18 mouse cellular contexts compared by ENCODE assay signal in genomic region chr5:135034593-135034992, GRCm38 (mm10). TPM values are rescaled to one million over a fixed set of nuclear protein-coding genes. Genes with fewer than 3 reads are reported as not detected.
A peak's percentile ranks its signal among the peaks of the same experiment; 100 is the strongest.
DNase-seq lines count a peak whose midpoint lies in the region; ATAC-seq and TF ChIP-seq lines count a peak whose summit lies in the region.
"Had no signal": no experiment of that assay in that cellular context is flagged by ENCODE, and none has a peak within 500 bp of the region (broad histone marks: within the 10 kb centered on the region; RNA-seq: fewer than 3 reads in every experiment).

No protein-coding gene starts in this region.

- ATAC-seq in intestine, postnatal 0 days, result no peak
- no peak for ATAC-seq in intestine, embryonic 16.5 days
- no peak for ATAC-seq in midbrain, postnatal 0 days (ENCODE audit: low FRiP score)

- H3K27ac ChIP-seq in intestine, postnatal 0 days (ENCODE audit: low read depth, low read length), result no peak overlapping the region; the same call in 1 of the 2 replicates
- H3K27ac ChIP-seq in intestine, embryonic 16.5 days (ENCODE audit: low read length), result no peak overlapping the region
- H3K27ac ChIP-seq in midbrain, postnatal 0 days (ENCODE audit: low read depth, low read length), result no peak overlapping the region
- H3K27ac ChIP-seq in midbrain, embryonic 10.5 days (replicated peaks), result no peak overlapping the region
- no peak overlapping the region for H3K27ac ChIP-seq in cortical plate, adult 2 months (ENCODE audit: insufficient read depth, low read length)
- H3K27ac ChIP-seq: hindbrain, embryonic 15.5 days; kidney, embryonic 15.5 days; limb, embryonic 10.5 days; stomach, embryonic 15.5 days had no signal

- H3K36me3 ChIP-seq in intestine, postnatal 0 days (ENCODE audit: control insufficient read depth, insufficient read depth), result peaks cover 13% of the 10 kb centered on the region
- no peaks in the 10 kb centered on the region for H3K36me3 ChIP-seq in intestine, embryonic 16.5 days (ENCODE audit: control insufficient read depth, insufficient read depth, low read length)
- peaks cover 13% of the 10 kb centered on the region for H3K36me3 ChIP-seq in midbrain, postnatal 0 days (ENCODE audit: insufficient read depth, low read length)
- H3K36me3 ChIP-seq in midbrain, embryonic 10.5 days, result peaks cover 15% of the 10 kb centered on the region
- H3K36me3 ChIP-seq: hindbrain, embryonic 15.5 days had no signal

- no peak for TF ChIP-seq POLR2A in cortical plate, adult 2 months (IDR thresholded peaks at IDR 0.05; ENCODE audit: extremely low read depth, insufficient read depth, low read length)

- WGBS in intestine, postnatal 0 days, result 97% methylated on average over 2 of the region's 2 CpGs
- WGBS in intestine, embryonic 16.5 days, result 98% methylated on average over 2 of the region's 2 CpGs
- WGBS in midbrain, postnatal 0 days, result 95% methylated on average over 2 of the region's 2 CpGs
- WGBS in midbrain, embryonic 10.5 days, result 97% methylated on average over 2 of the region's 2 CpGs

- H3K27me3 ChIP-seq in intestine, postnatal 0 days (replicated peaks; ENCODE audit: control insufficient read depth, insufficient read depth, low read length), result no peaks in the 10 kb centered on the region
- no peaks in the 10 kb centered on the region for H3K27me3 ChIP-seq in intestine, embryonic 16.5 days (replicated peaks; ENCODE audit: control insufficient read depth, insufficient read depth, low read length)
- H3K27me3 ChIP-seq in midbrain, postnatal 0 days (ENCODE audit: insufficient read depth, low read length), result no peaks in the 10 kb centered on the region
- no peaks in the 10 kb centered on the region for H3K27me3 ChIP-seq in midbrain, embryonic 10.5 days (ENCODE audit: low read depth, poor library complexity, severe bottlenecking)
- H3K27me3 ChIP-seq: hindbrain, embryonic 15.5 days; kidney, embryonic 15.5 days; stomach, embryonic 15.5 days had no signal

- no peak overlapping the region for H3K9ac ChIP-seq in intestine, postnatal 0 days (ENCODE audit: low read depth, low read length)
- no peak overlapping the region for H3K9ac ChIP-seq in intestine, embryonic 16.5 days (ENCODE audit: low read depth, low read length)
- H3K9ac ChIP-seq in midbrain, postnatal 0 days (replicated peaks; ENCODE audit: low read length, poor library complexity, severe bottlenecking), result no peak overlapping the region
- H3K9ac ChIP-seq: hindbrain, embryonic 15.5 days; kidney, embryonic 15.5 days; stomach, embryonic 15.5 days had no signal

- TF ChIP-seq CTCF in intestine, postnatal 0 days (IDR thresholded peaks at IDR 0.05; ENCODE audit: low read depth), result peak; percentile 46
- TF ChIP-seq CTCF in midbrain, postnatal 0 days (IDR thresholded peaks at IDR 0.05), result peak; percentile 37; the same call in 1 of the 2 replicates
- TF ChIP-seq CTCF in cortical plate, adult 2 months (IDR thresholded peaks at IDR 0.05; ENCODE audit: extremely low read depth, insufficient read depth, low read length), result 0 out of 2 replicates have a peak, but pooled peaks have one; percentile 3

- H3K4me3 ChIP-seq in intestine, postnatal 0 days (ENCODE audit: low read depth, low read length), result no peak overlapping the region
- H3K4me3 ChIP-seq in intestine, embryonic 16.5 days (ENCODE audit: low read length), result no peak overlapping the region
- no peak overlapping the region for H3K4me3 ChIP-seq in midbrain, postnatal 0 days (ENCODE audit: low read depth, low read length)
- no peak overlapping the region for H3K4me3 ChIP-seq in midbrain, embryonic 10.5 days
- no peak overlapping the region for H3K4me3 ChIP-seq in cortical plate, adult 2 months (ENCODE audit: insufficient read depth, low read length)
- H3K4me3 ChIP-seq: hindbrain, embryonic 15.5 days; kidney, embryonic 15.5 days; limb, embryonic 10.5 days; megakaryocyte, embryonic 14.5 days; stomach, embryonic 15.5 days had no signal

- no peak overlapping the region for H3K4me2 ChIP-seq in intestine, postnatal 0 days (replicated peaks; ENCODE audit: low read depth)
- H3K4me2 ChIP-seq in intestine, embryonic 16.5 days (ENCODE audit: low read depth, low read length), result no peak overlapping the region
- no peak overlapping the region for H3K4me2 ChIP-seq in midbrain, postnatal 0 days (ENCODE audit: low read depth, low read length, poor library complexity, severe bottlenecking)
- H3K4me2 ChIP-seq: hindbrain, embryonic 15.5 days; kidney, embryonic 15.5 days; stomach, embryonic 15.5 days had no signal

- no peaks in the 10 kb centered on the region for H3K4me1 ChIP-seq in intestine, postnatal 0 days (replicated peaks; ENCODE audit: control insufficient read depth, insufficient read depth, low read length)
- peaks cover under 1% of the 10 kb centered on the region for H3K4me1 ChIP-seq in intestine, embryonic 16.5 days (ENCODE audit: control insufficient read depth, insufficient read depth, low read length)
- no peaks in the 10 kb centered on the region for H3K4me1 ChIP-seq in midbrain, postnatal 0 days (ENCODE audit: insufficient read depth, low read length)
- no peaks in the 10 kb centered on the region for H3K4me1 ChIP-seq in midbrain, embryonic 10.5 days
- peaks cover 10% of the 10 kb centered on the region for H3K4me1 ChIP-seq in cortical plate, adult 2 months (ENCODE audit: control insufficient read depth, insufficient read depth, low read length)
- H3K4me1 ChIP-seq: stomach, embryonic 15.5 days had no signal

- DNase-seq in midbrain, postnatal 0 days (ENCODE audit: low spot score), result no peak
- DNase-seq in midbrain, embryonic 10.5 days (ENCODE audit: low spot score), result no peak
- DNase-seq in yolk sac, embryonic 10.5 days (ENCODE audit: low spot score), result no peak
- DNase-seq in layer of hippocampus, postnatal 14 days (ENCODE audit: low spot score in 2 of 2), result no peak
- DNase-seq: adrenal gland, adult 2 months; cerebellum, postnatal 10 days; heart, postnatal 10 days; lung, adult 2 months had no signal

- H3K9me3 ChIP-seq in intestine, postnatal 0 days (ENCODE audit: control insufficient read depth), result no peaks in the 10 kb centered on the region
- H3K9me3 ChIP-seq in intestine, embryonic 16.5 days (ENCODE audit: control insufficient read depth, low read length), result no peaks in the 10 kb centered on the region; the same call in 1 of the 2 replicates
- H3K9me3 ChIP-seq in midbrain, postnatal 0 days (ENCODE audit: low read length), result no peaks in the 10 kb centered on the region
- peaks cover 12% of the 10 kb centered on the region; the same call in 1 of the 2 replicates for H3K9me3 ChIP-seq in midbrain, embryonic 10.5 days (replicated peaks)
- H3K9me3 ChIP-seq: hindbrain, embryonic 15.5 days; kidney, embryonic 15.5 days; limb, embryonic 10.5 days; stomach, embryonic 15.5 days had no signal

RNA-seq across cellular contexts. Expression of gene Stx1a, which starts 11.3 kb away (rescaled TPM):
- 5.6 and 6.5 TPM in 2 replicates for polyA plus RNA-seq in intestine, postnatal 0 days (2015; fragmentation: Nextera tagmentation; extraction: Ambion mirVana)
- polyA plus RNA-seq in intestine, embryonic 16.5 days (2015; fragmentation: Nextera tagmentation; extraction: Ambion mirVana), result 11.9 and 13.4 TPM in 2 replicates
- 165 and 175 TPM in 2 replicates for total RNA-seq in midbrain, postnatal 0 days (2014; rRNA removed)
- 190 and 202 TPM in 2 replicates for polyA plus RNA-seq in midbrain, postnatal 0 days (2015; fragmentation: Nextera tagmentation; extraction: Ambion mirVana)
- 13.3 and 17.5 TPM in 2 replicates for polyA plus RNA-seq in midbrain, embryonic 10.5 days (2016; fragmentation: Nextera tagmentation; extraction: Ambion mirVana)
- 545 and 568 TPM in 2 replicates for polyA plus RNA-seq in cortical plate, adult 2 months (2012; rRNA removed)
- total RNA-seq in layer of hippocampus, postnatal 14 days (2021), result 100 to 1,000 TPM; 157 to 160 TPM

RNA-seq across cellular contexts. Expression of gene Abhd11, which starts 25.6 kb away (rescaled TPM):
- polyA plus RNA-seq in intestine, postnatal 0 days (2015; fragmentation: Nextera tagmentation; extraction: Ambion mirVana), result 60.1 and 61.9 TPM in 2 replicates
- 102 and 106 TPM in 2 replicates for polyA plus RNA-seq in intestine, embryonic 16.5 days (2015; fragmentation: Nextera tagmentation; extraction: Ambion mirVana)
- total RNA-seq in midbrain, postnatal 0 days (2014; rRNA removed), result 56.8 and 64.4 TPM in 2 replicates
- 85.3 and 85.6 TPM in 2 replicates for polyA plus RNA-seq in midbrain, postnatal 0 days (2015; fragmentation: Nextera tagmentation; extraction: Ambion mirVana)
- polyA plus RNA-seq in midbrain, embryonic 10.5 days (2016; fragmentation: Nextera tagmentation; extraction: Ambion mirVana), result 39.4 and 39.8 TPM in 2 replicates
- 78.3 and 80.1 TPM in 2 replicates for polyA plus RNA-seq in cortical plate, adult 2 months (2012; rRNA removed)
- 10 to 100 TPM; 39.3 to 40.4 TPM for total RNA-seq in layer of hippocampus, postnatal 14 days (2021)

RNA-seq across cellular contexts. Expression of gene Dnajc30, which starts 29.4 kb away (rescaled TPM):
- polyA plus RNA-seq in intestine, postnatal 0 days (2015; fragmentation: Nextera tagmentation; extraction: Ambion mirVana), result 35.9 and 40.7 TPM in 2 replicates
- polyA plus RNA-seq in intestine, embryonic 16.5 days (2015; fragmentation: Nextera tagmentation; extraction: Ambion mirVana), result 33.9 and 39.2 TPM in 2 replicates
- total RNA-seq in midbrain, postnatal 0 days (2014; rRNA removed), result 13.5 and 21.4 TPM in 2 replicates
- polyA plus RNA-seq in midbrain, postnatal 0 days (2015; fragmentation: Nextera tagmentation; extraction: Ambion mirVana), result 52.5 and 52.8 TPM in 2 replicates
- polyA plus RNA-seq in midbrain, embryonic 10.5 days (2016; fragmentation: Nextera tagmentation; extraction: Ambion mirVana), result 27.2 and 28.3 TPM in 2 replicates
- polyA plus RNA-seq in cortical plate, adult 2 months (2012; rRNA removed), result 58.3 and 58.4 TPM in 2 replicates
- total RNA-seq in layer of hippocampus, postnatal 14 days (2021), result 10 to 100 TPM; 37.0 to 37.4 TPM

RNA-seq across cellular contexts. Expression of gene Bud23, which starts 30.2 kb away (rescaled TPM):
- 40.0 and 40.6 TPM in 2 replicates for polyA plus RNA-seq in intestine, postnatal 0 days (2015; fragmentation: Nextera tagmentation; extraction: Ambion mirVana)
- polyA plus RNA-seq in intestine, embryonic 16.5 days (2015; fragmentation: Nextera tagmentation; extraction: Ambion mirVana), result 84.6 and 109 TPM in 2 replicates
- 48.3 and 49.9 TPM in 2 replicates for total RNA-seq in midbrain, postnatal 0 days (2014; rRNA removed)
- polyA plus RNA-seq in midbrain, postnatal 0 days (2015; fragmentation: Nextera tagmentation; extraction: Ambion mirVana), result 63.6 and 65.5 TPM in 2 replicates
- 158 and 179 TPM in 2 replicates for polyA plus RNA-seq in midbrain, embryonic 10.5 days (2016; fragmentation: Nextera tagmentation; extraction: Ambion mirVana)
- polyA plus RNA-seq in cortical plate, adult 2 months (2012; rRNA removed), result 66.6 and 82.3 TPM in 2 replicates
- total RNA-seq in layer of hippocampus, postnatal 14 days (2021), result 10 to 100 TPM; 49.4 to 51.6 TPM

RNA-seq across cellular contexts. Expression of gene Vps37d, which starts 43.5 kb away (rescaled TPM):
- 2.5 and 2.9 TPM in 2 replicates for polyA plus RNA-seq in intestine, postnatal 0 days (2015; fragmentation: Nextera tagmentation; extraction: Ambion mirVana)
- polyA plus RNA-seq in intestine, embryonic 16.5 days (2015; fragmentation: Nextera tagmentation; extraction: Ambion mirVana), result 2.9 TPM in 2 replicates
- total RNA-seq in midbrain, postnatal 0 days (2014; rRNA removed), result 95.4 and 107 TPM in 2 replicates
- 31.2 and 32.0 TPM in 2 replicates for polyA plus RNA-seq in midbrain, postnatal 0 days (2015; fragmentation: Nextera tagmentation; extraction: Ambion mirVana)
- 7.2 and 11.2 TPM in 2 replicates for polyA plus RNA-seq in midbrain, embryonic 10.5 days (2016; fragmentation: Nextera tagmentation; extraction: Ambion mirVana)
- polyA plus RNA-seq in cortical plate, adult 2 months (2012; rRNA removed), result 26.6 and 29.4 TPM in 2 replicates
- 10 to 100 TPM; 27.5 to 28.2 TPM for total RNA-seq in layer of hippocampus, postnatal 14 days (2021)
- total RNA-seq: granulocyte monocyte progenitor cell, adult 5-6 weeks; neutrophil, adult 5-6 weeks had no signal

Comparison
In these comparisons a context has a peak if more than half of its experiments do, and no peak if none do; other contexts are left out.
1. RNA of gene Stx1a, which starts 11.3 kb away (polyA plus RNA-seq): 545 to 568 TPM in cortical plate, adult 2 months and 190 to 202 TPM in midbrain, postnatal 0 days; 11.9 to 13.4 TPM in intestine, embryonic 16.5 days, 13.3 to 17.5 TPM in midbrain, embryonic 10.5 days and 5.6 to 6.5 TPM in intestine, postnatal 0 days; every median in the first group is over 10 times any median in the second.
2. Peak in every context shown above with its lines, with median percentiles within 50 percentile points of each other: CTCF ChIP-seq.